Mouse (Mus musculus) limb, embryonic 11.5 days (tissue): ENCODE measurements around the gene Samd8. TPM values are rescaled to one million over a fixed set of nuclear protein-coding genes. Genes with fewer than 3 reads are reported as not detected.

Experiments used
- ATAC-seq: fragments of 200-750 bp; cut with Nextera tagmentation; 2 replicates; pipeline ENCODE4 v1.8.0; 2017; ENCODE audit warnings: low read depth; ENCODE audit not compliant: insufficient number of reproducible peaks, low FRiP score, low TSS enrichment
- DNase-seq: peaks from one replicate; pipeline ENCODE4 v3.0.0-alpha.2; 2015; ENCODE audit warnings: low spot score
- H3K27ac ChIP-seq: fragments of 300-500 bp; sonication (generic); replicated peaks from 2 replicates; pipeline ENCODE4 v1.5.1; 2014; ENCODE audit warnings: low read depth, mild to moderate bottlenecking, low read length
- H3K27me3 ChIP-seq: fragments of 300-500 bp; sonication (generic); 2 replicates; pipeline ENCODE4 v1.6.1; 2014; ENCODE audit warnings: mild to moderate bottlenecking, low read length, mixed read lengths; ENCODE audit not compliant: control insufficient read depth, insufficient read depth
- H3K36me3 ChIP-seq: fragments of 300-500 bp; sonication (generic); 2 replicates; pipeline ENCODE4 v1.6.1; 2014; ENCODE audit warnings: mild to moderate bottlenecking, low read length, moderate library complexity, mixed read lengths; ENCODE audit not compliant: control insufficient read depth, insufficient read depth
- H3K4me1 ChIP-seq: fragments of 300-500 bp; sonication (generic); 2 replicates; pipeline ENCODE4 v1.6.1; 2014; ENCODE audit warnings: low read length, mixed read lengths; ENCODE audit not compliant: control insufficient read depth, insufficient read depth
- H3K4me2 ChIP-seq: fragments of 300-500 bp; sonication (generic); 2 replicates; pipeline ENCODE4 v1.6.1; 2014; ENCODE audit warnings: low read depth, mild to moderate bottlenecking, moderate library complexity; ENCODE audit not compliant: severe bottlenecking
- H3K4me3 ChIP-seq: fragments of 300-500 bp; sonication (generic); 2 replicates; pipeline ENCODE4 v1.5.1; 2014; ENCODE audit warnings: low read depth, low read length
- H3K9ac ChIP-seq: fragments of 300-500 bp; sonication (generic); 2 replicates; pipeline ENCODE4 v1.6.1; 2014; ENCODE audit warnings: mild to moderate bottlenecking, low read length
- H3K9me3 ChIP-seq: fragments of 300-500 bp; sonication (generic); 2 replicates; pipeline ENCODE4 v1.6.1; 2016; ENCODE audit warnings: low read length; ENCODE audit not compliant: control insufficient read depth
- WGBS: fragments of 180-500 bp; shearing (Covaris S2); extraction: QIAGEN DNeasy Blood & Tissue Kit; methylation state at CpG from one replicate; pipeline ENCODE4 v1.1.7; 2014; 5-methylcytosine and 5-hydroxymethylcytosine counted together
- polyA plus RNA-seq: library from polyadenylated mRNA; unstranded; fragments of >200 nt; fragmentation: Nextera tagmentation; extraction: Ambion mirVana; gene quantifications from 2 replicates; pipeline ENCODE4 v1.2.1, GENCODE M21; 2014

Gene Samd8
- polyA plus RNA-seq, 1 experiment from 2014 or later: 11.4 TPM

GRCm38 (mm10) chr14:21838336-21839017, 88.1 kb downstream of the Samd8 start:
- Histone ChIP-seq H3K27ac (no peak overlapping the region), H3K4me3 (no peak overlapping the region), H3K36me3 (peaks cover 33% of the 10 kb centered on the region; the same call in 1 of the 2 replicates), H3K9ac (no peak overlapping the region), H3K9me3 (no peaks in the 10 kb centered on the region), H3K27me3 (no peaks in the 10 kb centered on the region), H3K4me2 (no peak overlapping the region), H3K4me1 (no peaks in the 10 kb centered on the region)
- ATAC-seq: no peak
- no peak for DNase-seq
- WGBS: 83% methylated on average over 8 of the region's 8 CpGs

- H3K4me1 ChIP-seq: 0 out of 2 replicates have a peak, but pooled peaks cover 3% of the 10 kb centered on the region
- ATAC-seq: no peak
- H3K4me2 ChIP-seq: no peak overlapping the region
- H3K4me3 ChIP-seq: no peak overlapping the region
- H3K27ac ChIP-seq: no peak overlapping the region
- H3K36me3 ChIP-seq: peaks cover 35% of the 10 kb centered on the region
- no peaks in the 10 kb centered on the region for H3K27me3 ChIP-seq
- DNase-seq: no peak
- no peak overlapping the region for H3K9ac ChIP-seq
- H3K9me3 ChIP-seq: no peaks in the 10 kb centered on the region
- WGBS: 92% methylated on average over 5 of the region's 5 CpGs
Measured at GRCm38 (mm10) chr14:21841819-21842592, 91.7 kb downstream of the Samd8 start.

- Histone ChIP-seq H3K9ac (no peak overlapping the region), H3K4me1 (peaks cover 11% of the 10 kb centered on the region; the same call in 1 of the 2 replicates), H3K27me3 (no peaks in the 10 kb centered on the region), H3K27ac (no peak overlapping the region), H3K4me3 (no peak overlapping the region), H3K36me3 (peaks cover 35% of the 10 kb centered on the region), H3K9me3 (no peaks in the 10 kb centered on the region), H3K4me2 (no peak overlapping the region)
- no peak for DNase-seq
- WGBS: 86% methylated on average over 6 of the region's 6 CpGs
- ATAC-seq: no peak
Measured at GRCm38 (mm10) chr14:21843263-21843662, 92.9 kb downstream of the Samd8 start.

GRCm38 (mm10) chr14:21846827-21847380, 96.6 kb downstream of the Samd8 start:
- no peak overlapping the region for H3K27ac ChIP-seq
- peak overlapping the region; percentile 99 for H3K4me2 ChIP-seq
- peaks cover 24% of the 10 kb centered on the region for H3K4me1 ChIP-seq
- H3K4me3 ChIP-seq: peak overlapping the region; percentile 63; the same call in 1 of the 2 replicates
- H3K9ac ChIP-seq: no peak overlapping the region
- WGBS: 17% methylated on average over 10 of the region's 10 CpGs
- peaks cover 16% of the 10 kb centered on the region for H3K36me3 ChIP-seq
- no peak for DNase-seq
- no peaks in the 10 kb centered on the region for H3K27me3 ChIP-seq
- ATAC-seq: no peak
- H3K9me3 ChIP-seq: no peaks in the 10 kb centered on the region

- Histone ChIP-seq H3K4me2 (peak overlapping the region; percentile 99), H3K27ac (0 out of 2 replicates have a peak overlapping the region, but pooled peaks have one; percentile 58), H3K4me3 (peak overlapping the region; percentile 63), H3K9ac (peak overlapping the region; percentile 65), H3K36me3 (peaks cover 11% of the 10 kb centered on the region), H3K27me3 (no peaks in the 10 kb centered on the region), H3K4me1 (peaks cover 24% of the 10 kb centered on the region), H3K9me3 (no peaks in the 10 kb centered on the region)
- ATAC-seq (peak; percentile 68), DNase-seq (peak; percentile 87)
- under 1% methylated on average over 50 of the region's 50 CpGs for WGBS
Measured at GRCm38 (mm10) chr14:21847381-21848165, 97.2 kb downstream of the Samd8 start.

Other genes starting within 250 kb of the Samd8 start
- 0.21 and 0.55 TPM in 2 replicates for gene Dupd1, start 36.0 kb upstream of the Samd8 start, polyA plus RNA-seq
- gene Dusp13, start 650 bp downstream of the Samd8 start, polyA plus RNA-seq: 0.47 and 0.52 TPM in 2 replicates
- 298 and 313 TPM in 2 replicates for gene Vdac2, start 74.7 kb downstream of the Samd8 start, polyA plus RNA-seq
- 14.3 and 18.7 TPM in 2 replicates for gene Comtd1, start 98.4 kb downstream of the Samd8 start, polyA plus RNA-seq
- gene Zfp503, start 239.1 kb downstream of the Samd8 start, polyA plus RNA-seq: 12.8 and 16.1 TPM in 2 replicates